Mouse (Mus musculus) neutrophil, adult 5-6 weeks (primary cell): Measurements from ENCODE around the gene Olfr1357. TPM values are rescaled to one million over a fixed set of nuclear protein-coding genes. Genes with fewer than 3 reads are reported as not detected.
"Not testable (repeated sequence)": the region's sequence is repeated elsewhere in the genome, so short reads cannot be mapped to it uniquely, and the experiment has no call there.

Experiments
- ATAC-seq: fragments of 151-379, 151-347 bp; 2 replicates; pipeline ENCODE4 v1.8.0; 2017; ENCODE audit warnings: mild to moderate bottlenecking, moderate TSS enrichment; ENCODE audit not compliant: insufficient number of reproducible peaks, poor library complexity, low FRiP score, severe bottlenecking; ENCODE audit errors: extremely low read depth
- total RNA-seq: library from RNA; stranded (forward); fragments of 200-1000 nt; gene quantifications from 2 replicates; pipeline ENCODE4 v1.2.3, GENCODE M21; 2017

Gene Olfr1357
- total RNA-seq: not detected in 2 replicates

GRCm38 (mm10) chr10:78617974-78618373 is at the start of gene Olfr1357:
Gene Olfr1357 (minus strand): TSS chr10:78618074.
- ATAC-seq: no peak

- not testable (repeated sequence) for ATAC-seq
Measured at GRCm38 (mm10) chr10:78666696-78667095, 48.8 kb upstream of the Olfr1357 start.

- ATAC-seq: no peak
Measured at GRCm38 (mm10) chr10:78664546-78664945, 46.7 kb upstream of the Olfr1357 start.

- ATAC-seq: no peak
Measured at GRCm38 (mm10) chr10:78661198-78661597, 43.3 kb upstream of the Olfr1357 start.

- ATAC-seq: no peak
Measured at GRCm38 (mm10) chr10:78632311-78632710, 14.4 kb upstream of the Olfr1357 start.

- no peak for ATAC-seq
Measured at GRCm38 (mm10) chr10:78630194-78630593, 12.3 kb upstream of the Olfr1357 start.

DNA sequence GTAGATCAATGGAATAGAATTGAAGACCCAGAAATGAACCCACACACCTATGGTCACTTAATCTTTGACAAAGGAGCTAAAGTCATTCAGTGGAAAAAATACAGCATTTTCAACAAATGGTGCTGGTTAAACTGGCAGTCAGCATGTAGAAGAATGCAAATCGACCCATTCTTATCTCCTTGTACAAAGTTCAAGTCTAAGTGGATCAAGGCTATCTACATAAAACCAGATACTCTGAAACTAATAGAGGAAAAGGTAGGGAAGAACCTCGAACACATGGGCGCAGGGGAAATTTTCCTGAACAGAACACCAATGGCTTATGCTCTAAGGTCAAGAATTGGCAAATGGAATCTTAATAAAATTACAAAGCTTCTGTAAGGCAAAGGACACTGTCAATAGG is 5.3 kb upstream of the Olfr1357 start:
- ATAC-seq: not testable (repeated sequence)

- no peak for ATAC-seq
Measured at GRCm38 (mm10) chr10:78607602-78608001, 10.3 kb downstream of the Olfr1357 start.

- no peak for ATAC-seq
Measured at GRCm38 (mm10) chr10:78605080-78605479, 12.8 kb downstream of the Olfr1357 start.

DNA sequence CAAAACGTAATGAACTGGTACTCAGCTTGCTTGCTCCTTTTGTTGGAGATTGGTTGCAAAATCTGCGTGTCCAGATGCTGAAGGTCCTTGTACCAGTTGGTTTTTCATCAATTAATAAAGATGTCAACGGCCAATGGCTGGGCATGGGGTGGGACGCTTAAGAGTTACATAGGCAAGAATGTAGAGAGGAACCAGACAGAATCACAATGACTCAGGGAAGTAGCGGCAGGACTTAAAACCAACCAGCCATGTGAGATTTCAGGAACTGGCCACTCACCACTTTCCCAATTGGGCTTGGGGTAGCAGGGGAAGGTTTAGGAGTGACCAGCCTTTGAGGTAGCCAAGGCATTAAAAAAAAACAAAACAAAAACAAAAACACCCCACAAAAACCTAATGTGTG is 18.0 kb downstream of the Olfr1357 start:
- no peak for ATAC-seq

DNA sequence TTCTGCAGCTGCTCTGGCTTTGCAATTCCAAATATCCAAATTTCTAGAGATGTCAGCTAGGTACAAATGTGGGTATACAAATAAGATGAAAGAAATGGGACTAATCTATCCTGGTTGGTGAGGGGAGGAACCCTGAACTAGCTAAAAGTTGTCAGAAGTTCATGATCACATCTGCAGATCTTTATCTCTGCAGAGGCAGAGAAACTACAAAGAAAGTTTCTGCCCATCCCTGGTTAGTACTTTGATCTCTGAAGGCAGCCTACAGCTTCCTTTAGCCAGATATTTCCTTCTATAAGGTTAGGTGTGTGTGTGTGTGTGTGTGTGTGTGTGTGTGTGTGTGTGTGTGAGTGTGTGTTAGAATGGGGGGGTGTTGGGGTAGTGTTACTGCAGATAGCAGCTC is 23.3 kb downstream of the Olfr1357 start:
- no peak for ATAC-seq

- ATAC-seq: no peak
Measured at GRCm38 (mm10) chr10:78594157-78594556, 23.7 kb downstream of the Olfr1357 start.

GRCm38 (mm10) chr10:78593736-78594135 is 24.1 kb downstream of the Olfr1357 start:
- ATAC-seq: no peak

DNA sequence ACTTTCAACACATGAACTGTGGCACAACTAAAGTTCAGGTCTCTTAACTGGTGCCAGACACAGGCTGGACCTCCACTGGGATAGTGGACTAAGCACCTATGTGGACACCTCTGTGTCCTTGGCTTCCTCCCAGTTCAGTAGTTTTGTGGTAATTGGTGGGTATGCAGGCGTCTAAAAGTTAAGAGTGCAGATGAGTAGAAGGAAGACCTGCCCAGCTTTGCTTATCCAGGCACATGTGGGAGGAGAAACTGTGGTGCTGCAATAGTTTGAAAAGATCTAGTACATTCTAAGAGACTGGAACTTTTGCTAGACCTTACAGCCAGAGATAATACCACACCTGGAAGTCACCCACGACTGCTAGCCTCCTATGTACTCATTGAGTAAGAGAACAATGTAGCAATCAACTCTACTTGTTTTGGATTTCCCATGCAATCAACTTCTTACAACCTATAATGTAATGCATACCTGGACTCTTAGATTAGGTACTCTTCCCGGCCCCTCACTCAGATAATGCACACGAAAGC is 25.0 kb downstream of the Olfr1357 start:
- no peak for ATAC-seq

GRCm38 (mm10) chr10:78591406-78592328 is 26.2 kb downstream of the Olfr1357 start, which contains the start of gene Syde1:
Gene Syde1 (minus strand): TSS chr10:78591964.
- ATAC-seq: no peak

DNA sequence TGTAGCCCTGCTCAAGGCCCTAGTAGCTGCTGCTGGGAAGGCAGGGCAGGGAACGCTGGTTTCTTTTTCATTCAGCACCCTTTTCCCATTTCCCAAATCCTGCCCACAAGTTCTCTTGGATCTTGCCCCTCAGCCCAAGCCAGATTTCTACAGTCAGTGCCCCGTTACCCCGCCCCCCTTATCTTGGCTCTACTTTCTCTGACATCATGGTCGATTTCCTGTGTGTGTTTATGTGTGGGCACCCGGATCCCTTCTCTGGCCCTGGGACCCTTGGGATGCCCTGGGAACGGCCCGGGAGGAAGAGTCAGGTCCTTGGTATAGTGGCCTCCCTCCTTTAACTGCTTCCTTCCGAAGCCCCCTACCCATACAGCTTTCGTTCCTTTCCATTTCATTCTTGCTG is 27.1 kb downstream of the Olfr1357 start:
- ATAC-seq: no peak

- ATAC-seq: no peak
Measured at GRCm38 (mm10) chr10:78589901-78590300, 28.0 kb downstream of the Olfr1357 start.

GRCm38 (mm10) chr10:78589291-78589690 is 28.6 kb downstream of the Olfr1357 start:
- ATAC-seq: no peak

DNA sequence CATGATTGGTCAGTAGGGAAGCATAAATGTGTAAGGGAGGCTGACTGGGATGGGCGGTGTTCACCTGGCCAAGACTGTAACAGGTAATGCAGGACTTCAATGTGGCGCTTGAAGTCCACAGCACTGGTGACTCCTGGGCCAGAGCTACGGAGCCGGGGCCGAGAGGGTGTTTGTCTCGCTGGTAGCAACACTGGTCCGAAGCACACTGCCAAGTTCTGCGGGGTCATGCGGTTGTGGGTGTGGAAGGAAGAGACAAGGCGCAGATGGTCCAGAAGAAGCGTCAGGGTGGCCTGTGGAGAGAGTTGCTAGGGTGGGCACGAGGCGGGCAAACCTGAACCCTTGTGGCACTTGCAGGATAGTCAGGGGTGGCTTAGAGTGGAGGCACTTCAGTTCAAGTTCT is 31.8 kb downstream of the Olfr1357 start:
- ATAC-seq: no peak

GRCm38 (mm10) chr10:78585606-78586005 is 32.3 kb downstream of the Olfr1357 start:
- no peak for ATAC-seq
